Mouse (Mus musculus) heart, postnatal 0 days (tissue): ENCODE data around the gene Smyd3. TPM values are rescaled to one million over a fixed set of nuclear protein-coding genes. Genes with fewer than 3 reads are reported as not detected.

Experiments
- ATAC-seq: fragments of 200-750 bp; cut with Nextera tagmentation; 2 replicates; pipeline ENCODE4 v1.8.0; 2017; ENCODE audit warnings: low read depth, moderate number of reproducible peaks, moderate library complexity; ENCODE audit not compliant: insufficient read depth
- DNase-seq: peaks from one replicate; pipeline ENCODE4 v3.0.0-alpha.2; 2016; ENCODE audit warnings: low spot score
- H3K27ac ChIP-seq: fragments of 300-500 bp; sonication (generic); 2 replicates; pipeline ENCODE4 v1.5.1; 2014; ENCODE audit warnings: low read depth, mild to moderate bottlenecking
- H3K27me3 ChIP-seq: fragments of 300-500 bp; sonication (generic); 2 replicates; pipeline ENCODE4 v1.6.1; 2014; ENCODE audit warnings: low read length, mixed read lengths; ENCODE audit not compliant: control insufficient read depth, insufficient read depth
- H3K36me3 ChIP-seq: fragments of 300-500 bp; sonication (generic); replicated peaks from 2 replicates; pipeline ENCODE4 v1.6.1; 2014; ENCODE audit warnings: low read length, mixed read lengths; ENCODE audit not compliant: control insufficient read depth, insufficient read depth
- H3K4me1 ChIP-seq: fragments of 300-500 bp; sonication (generic); 2 replicates; pipeline ENCODE4 v1.6.1; 2014; ENCODE audit warnings: antibody characterized with exemption; ENCODE audit not compliant: control insufficient read depth, insufficient read depth
- H3K4me2 ChIP-seq: fragments of 300-500 bp; sonication (generic); 2 replicates; pipeline ENCODE4 v1.6.1; 2014; ENCODE audit warnings: low read depth, mild to moderate bottlenecking, low read length, moderate library complexity
- H3K4me3 ChIP-seq: fragments of 300-500 bp; sonication (generic); 2 replicates; pipeline ENCODE4 v1.5.1; 2014; ENCODE audit warnings: low read depth, low read length
- H3K9ac ChIP-seq: fragments of 300-500 bp; sonication (generic); replicated peaks from 2 replicates; pipeline ENCODE4 v1.6.1; 2014; ENCODE audit warnings: low read depth, low read length, mixed read lengths
- H3K9me3 ChIP-seq: fragments of 300-500 bp; sonication (generic); replicated peaks from 2 replicates; pipeline ENCODE4 v1.6.1; 2016; ENCODE audit warnings: low read length; ENCODE audit not compliant: control insufficient read depth
- CTCF ChIP-seq: IDR thresholded peaks from 2 replicates; pipeline ENCODE4 v1.5.1; 2016; ENCODE audit warnings: antibody characterized with exemption, control low read depth, low read depth
- EP300 ChIP-seq: IDR thresholded peaks from 2 replicates; pipeline ENCODE4 v1.6.1; 2016; ENCODE audit warnings: antibody characterized with exemption, low read depth
- WGBS: fragments of 180-500 bp; shearing (Covaris S2); extraction: QIAGEN DNeasy Blood & Tissue Kit; methylation state at CpG from one replicate; pipeline ENCODE4 v1.1.7; 2014; 5-methylcytosine and 5-hydroxymethylcytosine counted together
- polyA plus RNA-seq: library from polyadenylated mRNA; unstranded; fragments of >200 nt; fragmentation: Nextera tagmentation; extraction: Ambion mirVana; gene quantifications from 2 replicates; pipeline ENCODE4 v1.2.1, GENCODE M21; 2015
- total RNA-seq: library from RNA; depleted of rRNA; stranded (reverse); fragments of >200 nt; gene quantifications from 2 replicates; pipeline ENCODE4 v1.2.3, GENCODE M21; 2014; ENCODE audit warnings: low replicate concordance

Gene Smyd3
- total and polyA plus RNA-seq, 2 experiments from 2014 or later, result 7.0 to 11.6 TPM

- peak; percentile 36; the same call in 1 of the 2 replicates for ATAC-seq
- WGBS, result 16% methylated on average over 3 of the region's 3 CpGs
- Histone ChIP-seq H3K9me3 (no peaks in the 10 kb centered on the region), H3K27ac (no peak overlapping the region), H3K4me2 (no peak overlapping the region), H3K4me1 (peaks cover 3% of the 10 kb centered on the region; the same call in 1 of the 2 replicates), H3K9ac (no peak overlapping the region), H3K4me3 (no peak overlapping the region), H3K27me3 (no peaks in the 10 kb centered on the region), H3K36me3 (no peaks in the 10 kb centered on the region)
- peak; percentile 72 for TF ChIP-seq CTCF
- TF ChIP-seq EP300, result no peak
- DNase-seq, result peak; percentile 68
Measured at GRCm38 (mm10) chr1:179142177-179142576, 375.7 kb downstream of the Smyd3 start.

- Histone ChIP-seq H3K27me3 (no peaks in the 10 kb centered on the region), H3K9ac (no peak overlapping the region), H3K9me3 (no peaks in the 10 kb centered on the region), H3K36me3 (no peaks in the 10 kb centered on the region), H3K27ac (no peak overlapping the region), H3K4me1 (peaks cover 8% of the 10 kb centered on the region), H3K4me3 (no peak overlapping the region), H3K4me2 (no peak overlapping the region)
- WGBS, result 78% methylated on average over 12 of the region's 12 CpGs
- DNase-seq (no peak), ATAC-seq (no peak)
- TF ChIP-seq CTCF (no peak), EP300 (no peak)
Measured at GRCm38 (mm10) chr1:179141071-179141650, 376.7 kb downstream of the Smyd3 start.

GRCm38 (mm10) chr1:179137145-179137477 is 380.7 kb downstream of the Smyd3 start:
- H3K27me3 ChIP-seq, result no peaks in the 10 kb centered on the region
- no peak overlapping the region for H3K9ac ChIP-seq
- peak overlapping the region; percentile 51 for H3K4me2 ChIP-seq
- DNase-seq, result no peak
- TF ChIP-seq EP300 (no peak), CTCF (peak; percentile 37)
- H3K4me1 ChIP-seq, result peaks cover 8% of the 10 kb centered on the region
- H3K9me3 ChIP-seq, result no peaks in the 10 kb centered on the region; the same call in 1 of the 2 replicates
- peak overlapping the region; percentile 19 for H3K27ac ChIP-seq
- no peaks in the 10 kb centered on the region for H3K36me3 ChIP-seq
- peak overlapping the region; percentile 5; the same call in 1 of the 2 replicates for H3K4me3 ChIP-seq
- no peak for ATAC-seq
- 54% methylated on average over 3 of the region's 3 CpGs for WGBS

GRCm38 (mm10) chr1:179136461-179137144 is 381.2 kb downstream of the Smyd3 start:
- Histone ChIP-seq H3K27me3 (no peaks in the 10 kb centered on the region), H3K9ac (no peak overlapping the region), H3K27ac (peak overlapping the region; percentile 19), H3K9me3 (no peaks in the 10 kb centered on the region; the same call in 1 of the 2 replicates), H3K36me3 (no peaks in the 10 kb centered on the region), H3K4me2 (peak overlapping the region; percentile 51), H3K4me1 (peaks cover 8% of the 10 kb centered on the region), H3K4me3 (peak overlapping the region; percentile 5; the same call in 1 of the 2 replicates)
- TF ChIP-seq CTCF (no peak), EP300 (no peak)
- 12% methylated on average over 14 of the region's 14 CpGs for WGBS
- DNase-seq, result peak; percentile 43
- ATAC-seq, result peak; percentile 70

GRCm38 (mm10) chr1:179129995-179130394 is 387.8 kb downstream of the Smyd3 start:
- ATAC-seq (no peak), DNase-seq (no peak)
- 92% methylated on average over 5 of the region's 5 CpGs for WGBS
- no peak overlapping the region for H3K4me3 ChIP-seq
- no peak overlapping the region for H3K9ac ChIP-seq
- no peak overlapping the region for H3K4me2 ChIP-seq
- H3K27me3 ChIP-seq, result no peaks in the 10 kb centered on the region
- H3K36me3 ChIP-seq, result no peaks in the 10 kb centered on the region
- TF ChIP-seq CTCF (no peak), EP300 (no peak)
- H3K4me1 ChIP-seq, result no peaks in the 10 kb centered on the region
- H3K27ac ChIP-seq, result no peak overlapping the region
- no peaks in the 10 kb centered on the region; the same call in 1 of the 2 replicates for H3K9me3 ChIP-seq

- Histone ChIP-seq H3K9ac (no peak overlapping the region), H3K36me3 (no peaks in the 10 kb centered on the region), H3K27ac (no peak overlapping the region), H3K4me2 (no peak overlapping the region), H3K4me1 (no peaks in the 10 kb centered on the region), H3K4me3 (no peak overlapping the region), H3K9me3 (no peaks in the 10 kb centered on the region), H3K27me3 (no peaks in the 10 kb centered on the region)
- TF ChIP-seq EP300 (no peak), CTCF (no peak)
- DNase-seq (no peak), ATAC-seq (no peak)
- 78% methylated on average over 3 of the region's 3 CpGs for WGBS
Measured at GRCm38 (mm10) chr1:179126287-179126686, 391.6 kb downstream of the Smyd3 start.
